Mouse (Mus musculus) C2C12 (cell line): Measurements from ENCODE around the gene Tax1bp1. TPM values are rescaled to one million over a fixed set of nuclear protein-coding genes. Genes with fewer than 3 reads are reported as not detected.

Source experiments
- H3K27me3 ChIP-seq: one replicate; pipeline ENCODE4 v1.6.1; 2011; ENCODE audit not compliant: control insufficient read depth, insufficient read depth, insufficient read length
- H3K36me3 ChIP-seq: one replicate; pipeline ENCODE4 v1.6.1; 2011; ENCODE audit not compliant: control insufficient read depth, insufficient read depth
- H3K4me3 ChIP-seq: one replicate; pipeline ENCODE4 v1.5.1; 2011; ENCODE audit warnings: mild to moderate bottlenecking, control low read depth; ENCODE audit not compliant: poor library complexity, insufficient read depth, severe bottlenecking
- H3K79me2 ChIP-seq: one replicate; pipeline ENCODE4 v1.6.1; 2011; ENCODE audit not compliant: control insufficient read depth, insufficient read depth
- H3K79me3 ChIP-seq: one replicate; pipeline ENCODE4 v1.6.1; 2011; ENCODE audit warnings: low read depth, control low read depth
- H3ac ChIP-seq: one replicate; pipeline ENCODE3; 2011; ENCODE audit warnings: low read depth; ENCODE audit not compliant: control insufficient read depth, insufficient read length
- CEBPB ChIP-seq: IDR thresholded peaks from one replicate; pipeline ENCODE4 v1.6.1; 2011; ENCODE audit warnings: low read depth, mild to moderate bottlenecking, control low read depth, moderate library complexity
- CTCF ChIP-seq: IDR thresholded peaks from one replicate; pipeline ENCODE4 v1.5.1; 2011; ENCODE audit not compliant: control insufficient read depth, insufficient read depth, insufficient read length
- FOSL1 ChIP-seq: IDR thresholded peaks from one replicate; pipeline ENCODE4 v1.8.0; 2011; ENCODE audit warnings: mild to moderate bottlenecking, low read length; ENCODE audit not compliant: poor library complexity, insufficient read depth, severe bottlenecking
- MAX ChIP-seq: IDR thresholded peaks from one replicate; pipeline ENCODE4 v1.6.1; 2011; ENCODE audit warnings: mild to moderate bottlenecking, control low read depth
- MYOD1 ChIP-seq: IDR thresholded peaks from one replicate; pipeline ENCODE4 v1.6.1; 2011; ENCODE audit warnings: low read depth; ENCODE audit not compliant: control insufficient read depth, insufficient read length
- MYOG ChIP-seq: IDR thresholded peaks from one replicate; pipeline ENCODE4 v1.6.1; 2011; ENCODE audit not compliant: control insufficient read depth, insufficient read length; ENCODE audit errors: extremely low read depth
- USF1 ChIP-seq: IDR thresholded peaks from one replicate; pipeline ENCODE4 v1.6.1; 2011; ENCODE audit warnings: low read depth, mild to moderate bottlenecking, control low read depth, moderate library complexity
- polyA plus RNA-seq: library from polyadenylated mRNA; unstranded; fragments of >200 nt; fragmentation: generic; extraction: Trizol; gene quantifications from one replicate; pipeline ENCODE4 v1.2.1, GENCODE M21; 2012; ENCODE audit warnings: missing spikeins

Gene Tax1bp1
- polyA plus RNA-seq, 1 experiment = 20.5 TPM

GRCm38 (mm10) chr6:52682607-52683006 lies 30.9 kb upstream of the Tax1bp1 start:
- Histone ChIP-seq H3ac (no peak overlapping the region), H3K79me2 (no peaks in the 10 kb centered on the region), H3K36me3 (no peaks in the 10 kb centered on the region), H3K79me3 (no peaks in the 10 kb centered on the region), H3K27me3 (no peaks in the 10 kb centered on the region), H3K4me3 (no peak overlapping the region)
- TF ChIP-seq MYOD1 = no peak
- no peak for TF ChIP-seq CTCF
- TF ChIP-seq CEBPB = no peak
- no peak for TF ChIP-seq MYOG
- TF ChIP-seq FOSL1 = no peak
- TF ChIP-seq USF1 = no peak
- no peak for TF ChIP-seq MAX

- Histone ChIP-seq H3K4me3 (no peak overlapping the region), H3K36me3 (no peaks in the 10 kb centered on the region), H3K79me3 (no peaks in the 10 kb centered on the region), H3K27me3 (no peaks in the 10 kb centered on the region), H3ac (no peak overlapping the region), H3K79me2 (no peaks in the 10 kb centered on the region)
- no peak for TF ChIP-seq FOSL1
- TF ChIP-seq USF1 = no peak
- TF ChIP-seq CEBPB = no peak
- TF ChIP-seq CTCF = no peak
- no peak for TF ChIP-seq MYOD1
- no peak for TF ChIP-seq MAX
- TF ChIP-seq MYOG = no peak
Measured at GRCm38 (mm10) chr6:52686901-52687500, 26.5 kb upstream of the Tax1bp1 start.

GRCm38 (mm10) chr6:52690365-52690764 lies 23.2 kb upstream of the Tax1bp1 start:
- H3ac ChIP-seq = no peak overlapping the region
- TF ChIP-seq USF1 = no peak
- TF ChIP-seq CTCF = no peak
- no peak for TF ChIP-seq MAX
- no peaks in the 10 kb centered on the region for H3K79me3 ChIP-seq
- no peaks in the 10 kb centered on the region for H3K79me2 ChIP-seq
- H3K4me3 ChIP-seq = no peak overlapping the region
- no peaks in the 10 kb centered on the region for H3K27me3 ChIP-seq
- H3K36me3 ChIP-seq = no peaks in the 10 kb centered on the region

GRCm38 (mm10) chr6:52691800-52692199 lies 21.7 kb upstream of the Tax1bp1 start:
- no peak for TF ChIP-seq USF1
- no peak for TF ChIP-seq CTCF
- TF ChIP-seq CEBPB = no peak
- TF ChIP-seq MYOD1 = no peak
- no peak for TF ChIP-seq MYOG
- TF ChIP-seq FOSL1 = no peak
- no peak for TF ChIP-seq MAX
- no peak overlapping the region for H3K4me3 ChIP-seq
- H3K36me3 ChIP-seq = no peaks in the 10 kb centered on the region
- no peaks in the 10 kb centered on the region for H3K27me3 ChIP-seq
- H3K79me2 ChIP-seq = no peaks in the 10 kb centered on the region
- H3K79me3 ChIP-seq = no peaks in the 10 kb centered on the region
- H3ac ChIP-seq = no peak overlapping the region

- TF ChIP-seq CEBPB (no peak), CTCF (no peak), MAX (no peak), USF1 (no peak), MYOG (no peak), FOSL1 (no peak), MYOD1 (no peak)
- no peaks in the 10 kb centered on the region for H3K79me3 ChIP-seq
- H3K79me2 ChIP-seq = no peaks in the 10 kb centered on the region
- no peak overlapping the region for H3ac ChIP-seq
- no peaks in the 10 kb centered on the region for H3K36me3 ChIP-seq
- H3K4me3 ChIP-seq = no peak overlapping the region
- no peaks in the 10 kb centered on the region for H3K27me3 ChIP-seq
Measured at GRCm38 (mm10) chr6:52692451-52693063, 21.0 kb upstream of the Tax1bp1 start.
